In genomic region chr17:29451841-29452210, GRCm38 (mm10) we compare ENCODE assay signal across 13 mouse cellular contexts. TPM values are rescaled to one million over a fixed set of nuclear protein-coding genes. Genes with fewer than 3 reads are reported as not detected.
DNase-seq lines count a peak whose midpoint lies in the region; ATAC-seq lines count a peak whose summit lies in the region.
"Had no signal": no experiment of that assay in that cellular context is flagged by ENCODE, and none has a peak within 500 bp of the region (broad histone marks: within the 10 kb centered on the region; RNA-seq: fewer than 3 reads in every experiment).

No protein-coding gene starts in this region.

- no peak for ATAC-seq in forebrain, embryonic 15.5 days (replicated peaks)
- ATAC-seq in hindbrain, embryonic 12.5 days (ENCODE audit: low FRiP score) = no peak
- ATAC-seq in hindbrain, embryonic 11.5 days (ENCODE audit: low FRiP score) = no peak
- ATAC-seq in midbrain, embryonic 12.5 days (ENCODE audit: low FRiP score, low read depth) = no peak
- no peak for ATAC-seq in midbrain, embryonic 16.5 days
- no peak for ATAC-seq in stomach, embryonic 16.5 days (ENCODE audit: insufficient read depth, low FRiP score)
- ATAC-seq: midbrain, embryonic 15.5 days had no signal

- H3K4me2 ChIP-seq in forebrain, embryonic 15.5 days (replicated peaks) = no peak overlapping the region
- H3K4me2 ChIP-seq in hindbrain, embryonic 12.5 days (replicated peaks) = peak overlapping the region; percentile 47; the same call in 1 of the 2 replicates
- H3K4me2 ChIP-seq in hindbrain, embryonic 11.5 days (replicated peaks; ENCODE audit: low read depth, low read length) = no peak overlapping the region
- peak overlapping the region; percentile 37 for H3K4me2 ChIP-seq in midbrain, embryonic 12.5 days (replicated peaks)
- H3K4me2 ChIP-seq in midbrain, embryonic 16.5 days (ENCODE audit: low read length) = no peak overlapping the region
- H3K4me2 ChIP-seq in stomach, embryonic 16.5 days (ENCODE audit: low read depth, low read length) = no peak overlapping the region
- H3K4me2 ChIP-seq: liver, embryonic 15.5 days had no signal

- H3K27me3 ChIP-seq in forebrain, embryonic 10.5 days (ENCODE audit: poor library complexity, severe bottlenecking) = peaks cover 10% of the 10 kb centered on the region; the same call in 1 of the 2 replicates
- no peaks in the 10 kb centered on the region for H3K27me3 ChIP-seq in forebrain, embryonic 15.5 days
- no peaks in the 10 kb centered on the region for H3K27me3 ChIP-seq in hindbrain, embryonic 12.5 days
- H3K27me3 ChIP-seq in hindbrain, embryonic 11.5 days (ENCODE audit: control insufficient read depth, insufficient read depth, low read length) = no peaks in the 10 kb centered on the region
- H3K27me3 ChIP-seq in midbrain, embryonic 12.5 days = peaks cover 14% of the 10 kb centered on the region
- no peaks in the 10 kb centered on the region; the same call in 1 of the 2 replicates for H3K27me3 ChIP-seq in midbrain, embryonic 16.5 days (ENCODE audit: control insufficient read depth, insufficient read depth, low read depth, low read length)
- H3K27me3 ChIP-seq in stomach, embryonic 16.5 days (ENCODE audit: control insufficient read depth, insufficient read depth, low read length) = no peaks in the 10 kb centered on the region
- H3K27me3 ChIP-seq: midbrain, embryonic 15.5 days had no signal

- peak overlapping the region; percentile 40; the same call in 1 of the 2 replicates for H3K4me3 ChIP-seq in forebrain, embryonic 10.5 days
- no peak overlapping the region for H3K4me3 ChIP-seq in forebrain, embryonic 15.5 days
- H3K4me3 ChIP-seq in hindbrain, embryonic 12.5 days = no peak overlapping the region
- H3K4me3 ChIP-seq in hindbrain, embryonic 11.5 days (ENCODE audit: low read depth, low read length) = no peak overlapping the region
- H3K4me3 ChIP-seq in midbrain, embryonic 12.5 days = no peak overlapping the region
- no peak overlapping the region for H3K4me3 ChIP-seq in midbrain, embryonic 16.5 days (ENCODE audit: low read depth, low read length)
- H3K4me3 ChIP-seq in stomach, embryonic 16.5 days (replicated peaks; ENCODE audit: low read length) = no peak overlapping the region
- H3K4me3 ChIP-seq: liver, embryonic 15.5 days; midbrain, embryonic 15.5 days had no signal

- WGBS in forebrain, embryonic 10.5 days = 23% methylated on average over 8 of the region's 8 CpGs
- WGBS in forebrain, embryonic 15.5 days = 26% methylated on average over 8 of the region's 8 CpGs
- WGBS in hindbrain, embryonic 12.5 days = 26% methylated on average over 8 of the region's 8 CpGs
- 22% methylated on average over 8 of the region's 8 CpGs for WGBS in hindbrain, embryonic 11.5 days
- 22% methylated on average over 8 of the region's 8 CpGs for WGBS in midbrain, embryonic 12.5 days
- WGBS in midbrain, embryonic 16.5 days = 30% methylated on average over 8 of the region's 8 CpGs
- 42% methylated on average over 8 of the region's 8 CpGs for WGBS in stomach, embryonic 16.5 days

- no peak overlapping the region for H3K9ac ChIP-seq in forebrain, embryonic 15.5 days (replicated peaks)
- H3K9ac ChIP-seq in hindbrain, embryonic 12.5 days = no peak overlapping the region
- no peak overlapping the region for H3K9ac ChIP-seq in hindbrain, embryonic 11.5 days (ENCODE audit: low read depth, low read length)
- no peak overlapping the region for H3K9ac ChIP-seq in midbrain, embryonic 12.5 days (replicated peaks)
- H3K9ac ChIP-seq in midbrain, embryonic 16.5 days (ENCODE audit: low read depth, low read length) = no peak overlapping the region
- H3K9ac ChIP-seq in stomach, embryonic 16.5 days (ENCODE audit: low read length) = peak overlapping the region; percentile 61; the same call in 1 of the 2 replicates
- H3K9ac ChIP-seq: liver, embryonic 15.5 days; midbrain, embryonic 15.5 days had no signal

- peaks cover 55% of the 10 kb centered on the region for H3K4me1 ChIP-seq in forebrain, embryonic 10.5 days
- peaks cover 12% of the 10 kb centered on the region for H3K4me1 ChIP-seq in forebrain, embryonic 15.5 days
- peaks cover 20% of the 10 kb centered on the region for H3K4me1 ChIP-seq in hindbrain, embryonic 12.5 days
- peaks cover 9% of the 10 kb centered on the region for H3K4me1 ChIP-seq in hindbrain, embryonic 11.5 days (replicated peaks; ENCODE audit: control insufficient read depth, insufficient read depth, low read length)
- H3K4me1 ChIP-seq in midbrain, embryonic 12.5 days = peaks cover 13% of the 10 kb centered on the region
- H3K4me1 ChIP-seq in midbrain, embryonic 16.5 days (ENCODE audit: control insufficient read depth, insufficient read depth, low read length) = peaks cover 3% of the 10 kb centered on the region; the same call in 1 of the 2 replicates
- H3K4me1 ChIP-seq in stomach, embryonic 16.5 days (ENCODE audit: control insufficient read depth, insufficient read depth, low read length) = peaks cover 28% of the 10 kb centered on the region

- peak overlapping the region; percentile 91 for H3K27ac ChIP-seq in forebrain, embryonic 10.5 days
- no peak overlapping the region for H3K27ac ChIP-seq in forebrain, embryonic 15.5 days (replicated peaks)
- H3K27ac ChIP-seq in hindbrain, embryonic 12.5 days = peak overlapping the region; percentile 62; the same call in 1 of the 2 replicates
- H3K27ac ChIP-seq in hindbrain, embryonic 11.5 days (ENCODE audit: low read depth, low read length) = no peak overlapping the region
- peak overlapping the region; percentile 64; the same call in 1 of the 2 replicates for H3K27ac ChIP-seq in midbrain, embryonic 12.5 days (replicated peaks)
- no peak overlapping the region for H3K27ac ChIP-seq in midbrain, embryonic 16.5 days (ENCODE audit: low read length)
- no peak overlapping the region for H3K27ac ChIP-seq in stomach, embryonic 16.5 days (ENCODE audit: low read length)
- H3K27ac ChIP-seq: midbrain, embryonic 15.5 days had no signal

- no peaks in the 10 kb centered on the region for H3K36me3 ChIP-seq in forebrain, embryonic 10.5 days (replicated peaks)
- no peaks in the 10 kb centered on the region for H3K36me3 ChIP-seq in forebrain, embryonic 15.5 days
- H3K36me3 ChIP-seq in hindbrain, embryonic 12.5 days = no peaks in the 10 kb centered on the region
- H3K36me3 ChIP-seq in hindbrain, embryonic 11.5 days (ENCODE audit: control insufficient read depth, insufficient read depth, low read length) = no peaks in the 10 kb centered on the region
- H3K36me3 ChIP-seq in midbrain, embryonic 12.5 days = no peaks in the 10 kb centered on the region
- no peaks in the 10 kb centered on the region for H3K36me3 ChIP-seq in midbrain, embryonic 16.5 days (ENCODE audit: control insufficient read depth, insufficient read depth, low read length)
- no peaks in the 10 kb centered on the region for H3K36me3 ChIP-seq in stomach, embryonic 16.5 days (ENCODE audit: control insufficient read depth, insufficient read depth, low read length)
- H3K36me3 ChIP-seq: liver, embryonic 15.5 days; midbrain, embryonic 15.5 days had no signal

- no peak for DNase-seq in forebrain, embryonic 10.5 days (ENCODE audit: extremely low spot score, low spot score)
- no peak for DNase-seq in hindbrain, embryonic 11.5 days (ENCODE audit: low spot score)
- no peak for DNase-seq in MN1 (ENCODE audit: low spot score)
- DNase-seq: adrenal gland, adult 2 months; spleen, adult 18-20 months; thymus, adult 2 months had no signal

- H3K9me3 ChIP-seq in forebrain, embryonic 10.5 days = peaks cover 21% of the 10 kb centered on the region
- H3K9me3 ChIP-seq in forebrain, embryonic 15.5 days = no peaks in the 10 kb centered on the region
- H3K9me3 ChIP-seq in hindbrain, embryonic 12.5 days (replicated peaks) = no peaks in the 10 kb centered on the region
- H3K9me3 ChIP-seq in hindbrain, embryonic 11.5 days (ENCODE audit: control insufficient read depth, low read length) = no peaks in the 10 kb centered on the region; the same call in 1 of the 2 replicates
- no peaks in the 10 kb centered on the region for H3K9me3 ChIP-seq in midbrain, embryonic 12.5 days
- H3K9me3 ChIP-seq in midbrain, embryonic 16.5 days (replicated peaks; ENCODE audit: control insufficient read depth, low read length, poor library complexity, severe bottlenecking) = no peaks in the 10 kb centered on the region
- H3K9me3 ChIP-seq in stomach, embryonic 16.5 days (replicated peaks; ENCODE audit: control insufficient read depth, low read length) = no peaks in the 10 kb centered on the region
- H3K9me3 ChIP-seq: midbrain, embryonic 15.5 days had no signal

RNA-seq across cellular contexts. Expression of gene Pim1, which starts 38.7 kb away (rescaled TPM):
- polyA plus RNA-seq in forebrain, embryonic 10.5 days (2016; fragmentation: Nextera tagmentation; extraction: Ambion mirVana) = 32.2 and 33.1 TPM in 2 replicates
- 15.6 and 17.7 TPM in 2 replicates for polyA plus RNA-seq in forebrain, embryonic 15.5 days (2015; fragmentation: Nextera tagmentation; extraction: Ambion mirVana)
- 17.8 and 19.2 TPM in 2 replicates for polyA plus RNA-seq in hindbrain, embryonic 12.5 days (2016; fragmentation: Nextera tagmentation; extraction: Ambion mirVana)
- polyA plus RNA-seq in hindbrain, embryonic 11.5 days (2014; fragmentation: Nextera tagmentation; extraction: Ambion mirVana) = 16.8 and 18.1 TPM in 2 replicates
- 16.8 and 16.9 TPM in 2 replicates for polyA plus RNA-seq in midbrain, embryonic 12.5 days (2016; fragmentation: Nextera tagmentation; extraction: Ambion mirVana)
- polyA plus RNA-seq in midbrain, embryonic 16.5 days (2015; fragmentation: Nextera tagmentation; extraction: Ambion mirVana) = 7.3 and 7.6 TPM in 2 replicates
- 11.8 and 13.5 TPM in 2 replicates for polyA plus RNA-seq in stomach, embryonic 16.5 days (2015; fragmentation: Nextera tagmentation; extraction: Ambion mirVana)

Comparison
In these comparisons a context has a peak if more than half of its experiments do, and no peak if none do; other contexts are left out.
1. H3K27ac ChIP-seq: peak in forebrain, embryonic 10.5 days (single experiment), hindbrain, embryonic 12.5 days (single experiment) and midbrain, embryonic 12.5 days (single experiment); none in forebrain, embryonic 15.5 days (single experiment), hindbrain, embryonic 11.5 days (single experiment), midbrain, embryonic 16.5 days (single experiment) and stomach, embryonic 16.5 days (single experiment).
2. H3K4me2 ChIP-seq: peak in hindbrain, embryonic 12.5 days (single experiment) and midbrain, embryonic 12.5 days (single experiment); none in forebrain, embryonic 15.5 days (single experiment), hindbrain, embryonic 11.5 days (single experiment), midbrain, embryonic 16.5 days (single experiment) and stomach, embryonic 16.5 days (single experiment).